Mouse (Mus musculus): ENCODE results near the gene Trib2.

DNA sequence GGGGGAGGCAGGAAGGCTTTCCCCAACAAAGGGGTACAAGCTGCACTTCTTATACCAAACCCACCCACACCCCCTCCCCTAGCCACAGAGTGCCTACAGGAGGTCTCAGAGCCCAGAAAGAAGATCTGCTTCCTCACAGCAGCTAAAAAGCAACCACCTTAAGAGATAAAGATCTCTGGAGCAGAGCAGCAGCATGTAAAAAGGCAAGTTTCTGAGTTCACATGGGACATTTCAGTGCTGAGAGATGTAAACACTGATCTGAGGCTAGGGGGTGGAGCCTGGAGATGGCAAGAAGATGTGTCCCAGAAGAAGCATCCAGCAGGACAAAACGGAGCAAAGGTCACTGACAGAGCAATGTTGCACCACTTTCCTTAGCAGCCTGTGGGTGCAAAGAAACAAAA is 11.8 kb downstream of the Trib2 start:
- TF ChIP-seq CTCF (IDR thresholded peaks at IDR 0.05) (no peak), POLR2A (IDR thresholded peaks at IDR 0.05; ENCODE audit: insufficient read depth, low read depth, low read length) (no peak)

Measured in heart, adult 2 months (tissue).